Mouse (Mus musculus): ENCODE results near the gene BC005537. TPM values are rescaled to one million over a fixed set of nuclear protein-coding genes. Genes with fewer than 3 reads are reported as not detected.
A peak's percentile ranks its signal among the peaks of the same experiment; 100 is the strongest.
"Not testable (repeated sequence)": the region's sequence is repeated elsewhere in the genome, so short reads cannot be mapped to it uniquely, and the experiment has no call there.

Gene BC005537
- total and polyA plus RNA-seq, 2 experiments from 2014 or later = 14.0 to 43.9 TPM

GRCm38 (mm10) chr13:24761083-24761402 is 40.4 kb upstream of the BC005537 start:
- whole genome bisulfite sequencing = 4% methylated on average over 10 of the region's 10 CpGs
- no peak for ATAC-seq (ENCODE audit: insufficient read depth, low read depth)

GRCm38 (mm10) chr13:24761403-24762227 is 39.8 kb upstream of the BC005537 start, which contains the start of gene Gmnn:
Gene Gmnn, minus strand, starts transcription at chr13:24761923.
- peak; percentile 93 for DNase-seq (ENCODE audit: low spot score)
- no peak for TF ChIP-seq CTCF (IDR thresholded peaks at IDR 0.05; ENCODE audit: low read depth)
- no peak for TF ChIP-seq EP300 (IDR thresholded peaks at IDR 0.05; ENCODE audit: low read depth)
- peaks cover 11% of the 10 kb centered on the region; the same call in 1 of the 2 replicates for H3K4me1 ChIP-seq (ENCODE audit: control insufficient read depth, insufficient read depth)
- peak; percentile 97 for ATAC-seq (ENCODE audit: insufficient read depth, low read depth)
- H3K9ac ChIP-seq (replicated peaks; ENCODE audit: low read depth, low read length) = peak within 1 kb of the TSS; percentile 57
- peak within 1 kb of the TSS; percentile 93 for H3K27ac ChIP-seq (ENCODE audit: low read depth)
- peaks cover 30% of the 10 kb centered on the region for H3K36me3 ChIP-seq (replicated peaks; ENCODE audit: control insufficient read depth, insufficient read depth, low read length)
- H3K4me3 ChIP-seq (ENCODE audit: low read depth, low read length) = peak within 1 kb of the TSS; percentile 83
- peak within 1 kb of the TSS; percentile 65 for H3K4me2 ChIP-seq (ENCODE audit: low read depth, low read length)
- no peaks in the 10 kb centered on the region for H3K9me3 ChIP-seq (replicated peaks; ENCODE audit: control insufficient read depth, low read length)
- H3K27me3 ChIP-seq (ENCODE audit: control insufficient read depth, insufficient read depth, low read length) = no peaks in the 10 kb centered on the region
- under 1% methylated on average over 79 of the region's 79 CpGs for WGBS

More at GRCm38 (mm10) chr13:24761083-24761402, 40.4 kb upstream of the BC005537 start:
- Histone ChIP-seq H3K4me1 (ENCODE audit: control insufficient read depth, insufficient read depth) (peaks cover 11% of the 10 kb centered on the region; the same call in 1 of the 2 replicates), H3K9ac (replicated peaks; ENCODE audit: low read depth, low read length) (peak overlapping the region; percentile 57), H3K36me3 (replicated peaks; ENCODE audit: control insufficient read depth, insufficient read depth, low read length) (peaks cover 36% of the 10 kb centered on the region), H3K27me3 (ENCODE audit: control insufficient read depth, insufficient read depth, low read length) (no peaks in the 10 kb centered on the region), H3K4me2 (ENCODE audit: low read depth, low read length) (peak overlapping the region; percentile 65), H3K9me3 (replicated peaks; ENCODE audit: control insufficient read depth, low read length) (no peaks in the 10 kb centered on the region), H3K27ac (ENCODE audit: low read depth) (peak overlapping the region; percentile 93), H3K4me3 (ENCODE audit: low read depth, low read length) (peak overlapping the region; percentile 83)
- DNase-seq (ENCODE audit: low spot score) = no peak
- TF ChIP-seq EP300 (IDR thresholded peaks at IDR 0.05; ENCODE audit: low read depth) (no peak), CTCF (IDR thresholded peaks at IDR 0.05; ENCODE audit: low read depth) (0 out of 2 replicates have a peak, but pooled peaks have one; percentile 1)

DNA sequence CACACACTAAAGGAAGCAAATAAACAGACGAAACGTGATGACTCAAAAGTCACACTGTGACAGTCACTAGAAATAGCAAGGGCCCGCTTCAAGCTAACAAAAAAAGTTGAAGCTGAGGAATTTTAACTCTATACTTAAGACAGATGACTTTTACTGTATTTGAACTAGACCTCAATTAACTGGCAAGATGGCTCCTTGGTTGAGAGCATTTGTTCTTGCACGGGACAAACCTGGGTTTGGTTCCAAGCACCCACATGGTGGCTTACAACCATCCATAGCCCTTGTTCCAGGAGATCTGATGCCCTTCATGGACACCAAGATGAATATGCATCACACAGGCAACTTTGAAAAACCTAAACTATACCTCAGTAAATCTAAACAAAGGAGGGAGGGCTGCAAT is 39.2 kb upstream of the BC005537 start:
- TF ChIP-seq EP300 (IDR thresholded peaks at IDR 0.05; ENCODE audit: low read depth) (no peak), CTCF (IDR thresholded peaks at IDR 0.05; ENCODE audit: low read depth) (no peak)
- H3K4me2 ChIP-seq (ENCODE audit: low read depth, low read length) = peak overlapping the region; percentile 65
- peak overlapping the region; percentile 57; the same call in 1 of the 2 replicates for H3K9ac ChIP-seq (replicated peaks; ENCODE audit: low read depth, low read length)
- ATAC-seq (ENCODE audit: insufficient read depth, low read depth) (no peak), DNase-seq (ENCODE audit: low spot score) (no peak)
- H3K4me3 ChIP-seq (ENCODE audit: low read depth, low read length) = peak overlapping the region; percentile 83
- no peaks in the 10 kb centered on the region for H3K27me3 ChIP-seq (ENCODE audit: control insufficient read depth, insufficient read depth, low read length)
- H3K27ac ChIP-seq (ENCODE audit: low read depth) = peak overlapping the region; percentile 93
- H3K4me1 ChIP-seq (ENCODE audit: control insufficient read depth, insufficient read depth) = peaks cover 11% of the 10 kb centered on the region; the same call in 1 of the 2 replicates
- WGBS = 23% methylated on average over 4 of the region's 4 CpGs
- H3K9me3 ChIP-seq (replicated peaks; ENCODE audit: control insufficient read depth, low read length) = no peaks in the 10 kb centered on the region
- H3K36me3 ChIP-seq (replicated peaks; ENCODE audit: control insufficient read depth, insufficient read depth, low read length) = peaks cover 24% of the 10 kb centered on the region; the same call in 1 of the 2 replicates

DNA sequence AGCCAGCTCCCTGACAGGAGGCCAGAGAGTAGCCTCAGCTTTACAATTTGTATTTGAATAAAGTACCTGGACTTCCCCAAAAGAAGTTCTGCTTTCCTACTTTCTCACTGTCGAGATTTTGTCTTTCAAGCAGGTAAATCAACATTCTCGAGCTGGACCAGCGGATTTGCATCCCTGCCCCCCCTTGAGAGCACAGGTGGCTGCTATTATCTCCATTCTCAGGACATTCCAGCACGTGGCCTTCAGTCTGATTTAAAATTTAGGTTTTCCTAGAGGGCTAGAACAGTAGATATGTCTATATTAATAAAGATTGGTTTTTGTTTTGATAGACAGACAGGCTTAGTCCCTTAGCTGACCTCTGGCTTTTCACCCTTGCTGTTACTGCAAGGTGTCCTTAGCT is 33.6 kb upstream of the BC005537 start:
- 70% methylated on average over 4 of the region's 4 CpGs for WGBS
- not testable (repeated sequence) for H3K27ac ChIP-seq (ENCODE audit: low read depth); H3K9ac ChIP-seq (replicated peaks; ENCODE audit: low read depth, low read length); ATAC-seq (ENCODE audit: insufficient read depth, low read depth); H3K4me1 ChIP-seq (ENCODE audit: control insufficient read depth, insufficient read depth); H3K27me3 ChIP-seq (ENCODE audit: control insufficient read depth, insufficient read depth, low read length); H3K4me3 ChIP-seq (ENCODE audit: low read depth, low read length); H3K36me3 ChIP-seq (replicated peaks; ENCODE audit: control insufficient read depth, insufficient read depth, low read length); DNase-seq (ENCODE audit: low spot score); H3K4me2 ChIP-seq (ENCODE audit: low read depth, low read length); H3K9me3 ChIP-seq (replicated peaks; ENCODE audit: control insufficient read depth, low read length)

- DNase-seq (ENCODE audit: low spot score); ATAC-seq (ENCODE audit: insufficient read depth, low read depth); H3K27me3 ChIP-seq (ENCODE audit: control insufficient read depth, insufficient read depth, low read length); H3K9ac ChIP-seq (replicated peaks; ENCODE audit: low read depth, low read length); H3K4me1 ChIP-seq (ENCODE audit: control insufficient read depth, insufficient read depth); H3K9me3 ChIP-seq (replicated peaks; ENCODE audit: control insufficient read depth, low read length); H3K36me3 ChIP-seq (replicated peaks; ENCODE audit: control insufficient read depth, insufficient read depth, low read length); H3K27ac ChIP-seq (ENCODE audit: low read depth); H3K4me3 ChIP-seq (ENCODE audit: low read depth, low read length); H3K4me2 ChIP-seq (ENCODE audit: low read depth, low read length): not testable (repeated sequence)
- WGBS = 91% methylated on average over 10 of the region's 10 CpGs
Measured at GRCm38 (mm10) chr13:24771482-24771881, 30.0 kb upstream of the BC005537 start.

Data from heart, postnatal 0 days (tissue).